16 mouse cellular contexts compared by ENCODE assay signal in the genomic region with DNA sequence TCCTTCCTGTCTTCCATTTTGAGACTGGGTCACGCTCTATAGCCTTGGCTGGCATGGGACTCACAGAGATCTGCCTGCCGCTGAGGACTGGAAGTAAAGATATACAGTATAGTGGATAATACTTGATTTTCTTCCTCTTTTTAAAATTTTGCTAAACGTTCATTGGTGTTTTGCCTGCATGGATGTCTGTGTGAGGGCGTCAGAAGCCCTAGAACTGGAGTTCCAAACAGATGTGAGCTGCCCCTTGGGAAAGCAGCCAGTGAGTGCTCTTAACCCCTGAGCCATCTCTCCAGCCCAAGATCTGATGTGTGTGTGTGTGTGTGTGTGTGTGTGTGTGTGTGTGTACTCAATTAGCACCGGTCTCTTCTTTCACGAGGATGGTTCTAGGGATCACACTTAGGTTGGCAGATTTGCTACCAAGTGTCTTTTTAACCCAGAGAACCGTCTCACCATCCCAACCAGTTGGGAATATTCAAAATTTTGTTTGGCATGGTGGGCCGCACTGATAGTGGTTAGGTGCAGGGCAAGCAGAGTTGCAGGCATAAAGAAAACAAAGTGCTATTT.
"Had no signal": no experiment of that assay in that cellular context is flagged by ENCODE, and none has a peak within 500 bp of the region (broad histone marks: within the 10 kb centered on the region; RNA-seq: fewer than 3 reads in every experiment).

No protein-coding gene starts in this region.

- H3K36me3 ChIP-seq: liver, embryonic 13.5 days; midbrain, embryonic 13.5 days; neural tube, embryonic 12.5 days; neural tube, embryonic 15.5 days had no signal

- H3K9me3 ChIP-seq: liver, embryonic 13.5 days; midbrain, embryonic 13.5 days; neural tube, embryonic 12.5 days; neural tube, embryonic 15.5 days had no signal

- H3K9ac ChIP-seq: liver, embryonic 13.5 days; midbrain, embryonic 13.5 days; neural tube, embryonic 12.5 days; neural tube, embryonic 15.5 days had no signal

- H3K4me1 ChIP-seq: midbrain, embryonic 13.5 days; neural tube, embryonic 12.5 days; neural tube, embryonic 15.5 days had no signal

- ATAC-seq: midbrain, embryonic 13.5 days had no signal

- H3K27ac ChIP-seq: left cerebral cortex, adult 2 months; liver, embryonic 13.5 days; midbrain, embryonic 13.5 days; neural tube, embryonic 12.5 days; neural tube, embryonic 15.5 days had no signal

- H3K27me3 ChIP-seq: liver, embryonic 13.5 days; midbrain, embryonic 13.5 days; neural tube, embryonic 12.5 days; neural tube, embryonic 15.5 days had no signal

- H3K4me3 ChIP-seq: left cerebral cortex, adult 2 months; liver, embryonic 13.5 days; midbrain, embryonic 13.5 days; neural tube, embryonic 12.5 days; neural tube, embryonic 15.5 days had no signal

- H3K4me2 ChIP-seq: liver, embryonic 13.5 days; midbrain, embryonic 13.5 days; neural tube, embryonic 12.5 days; neural tube, embryonic 15.5 days had no signal

- DNase-seq: kidney, adult 9 months; kidney, postnatal 25 days; layer of hippocampus, postnatal 36 days; liver, embryonic 13.5 days; lung, adult 2 months; lung, postnatal 14 days; lung, postnatal 4 days; right cerebral cortex, adult 18-20 months; right cerebral cortex, postnatal 14 days; right cerebral cortex, postnatal 4 days; thymus, adult 18-20 months; thymus, postnatal 36 days had no signal
